Mouse (Mus musculus) heart, embryonic 10.5 days (tissue): ENCODE measurements at regions not wholly inside any gene's neighbourhood (a gene's known extent, or its start where the extent isn't known, plus 50 kb on each side); places are given as distances from the start of the nearest gene placed in this dataset.

Experiments used
- DNase-seq: peaks from one replicate; pipeline ENCODE4 v3.0.0-alpha.2; 2017; ENCODE audit warnings: low spot score
- H3K27ac ChIP-seq: fragments of 300-500 bp; sonication (generic); 2 replicates; pipeline ENCODE4 v1.5.1; 2016; ENCODE audit warnings: mild to moderate bottlenecking
- H3K27me3 ChIP-seq: fragments of 300-500 bp; sonication (generic); 2 replicates; pipeline ENCODE4 v1.6.1; 2016; ENCODE audit warnings: mild to moderate bottlenecking; ENCODE audit not compliant: poor library complexity, insufficient read depth, severe bottlenecking
- H3K36me3 ChIP-seq: fragments of 300-500 bp; sonication (generic); 2 replicates; pipeline ENCODE4 v1.6.1; 2016; ENCODE audit warnings: mild to moderate bottlenecking, moderate library complexity
- H3K4me1 ChIP-seq: fragments of 300-500 bp; sonication (generic); 2 replicates; pipeline ENCODE4 v1.6.1; 2016; ENCODE audit warnings: mild to moderate bottlenecking
- H3K4me3 ChIP-seq: fragments of 300-500 bp; sonication (generic); 2 replicates; pipeline ENCODE4 v1.5.1; 2016; ENCODE audit warnings: mild to moderate bottlenecking, moderate library complexity
- H3K9me3 ChIP-seq: fragments of 300-500 bp; sonication (generic); 2 replicates; pipeline ENCODE4 v1.6.1; 2016; ENCODE audit warnings: mild to moderate bottlenecking, moderate library complexity
- WGBS: fragments of 180-500 bp; shearing (Covaris S2); methylation state at CpG from one replicate; pipeline ENCODE4 v1.1.7; 2016; 5-methylcytosine and 5-hydroxymethylcytosine counted together

DNA sequence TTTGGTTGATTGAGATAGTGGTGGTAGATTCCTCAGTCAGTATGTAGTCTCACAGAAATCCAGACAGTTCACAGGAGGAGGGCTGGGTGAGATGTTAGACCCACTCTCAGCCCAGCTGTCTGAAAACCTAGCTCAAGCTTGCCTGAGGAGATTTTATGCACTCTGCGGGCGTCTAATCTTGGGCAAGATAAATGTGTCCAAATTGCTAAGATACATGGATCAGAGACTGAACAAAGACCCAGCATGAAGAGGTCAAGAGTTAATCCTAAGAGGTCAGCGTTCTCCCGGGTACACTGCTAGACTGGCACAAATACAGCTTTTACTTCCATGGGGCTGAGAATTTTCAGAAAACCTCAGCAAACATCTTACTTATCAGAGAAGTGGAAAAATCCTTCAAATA is 186.8 kb upstream of the Dusp10 start:
- no peak overlapping the region for H3K27ac ChIP-seq
- 23% methylated on average over 4 of the region's 4 CpGs for WGBS

DNA sequence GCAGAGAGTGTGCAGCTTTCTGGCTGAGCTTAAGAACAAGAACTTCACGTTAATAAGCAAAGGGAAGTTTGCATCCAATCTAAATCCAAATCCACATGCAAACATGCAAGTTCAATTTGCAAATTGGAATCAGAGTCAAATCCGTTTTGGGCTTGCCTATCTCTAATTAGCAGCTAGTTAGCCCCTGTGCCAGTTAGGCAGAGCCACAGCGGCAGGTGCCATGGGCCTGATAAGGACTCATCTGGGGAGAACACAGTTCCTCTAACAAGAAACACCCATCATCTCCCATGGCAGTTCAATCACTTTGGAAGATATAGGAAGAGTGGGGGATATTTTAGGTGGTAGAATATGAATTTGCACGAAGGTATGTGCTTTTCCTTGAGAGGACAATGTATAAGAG is 168.0 kb upstream of the Dusp10 start:
- Histone ChIP-seq H3K9me3 (no peaks in the 10 kb centered on the region), H3K27me3 (no peaks in the 10 kb centered on the region), H3K4me3 (no peak overlapping the region), H3K27ac (no peak overlapping the region), H3K36me3 (no peaks in the 10 kb centered on the region), H3K4me1 (no peaks in the 10 kb centered on the region)
- 60% methylated on average over 4 of the region's 4 CpGs for WGBS
- DNase-seq: no peak

More for the DNA sequence above, 186.8 kb upstream of the Dusp10 start:
- peaks cover 7% of the 10 kb centered on the region for H3K4me1 ChIP-seq
- no peaks in the 10 kb centered on the region for H3K36me3 ChIP-seq
- no peaks in the 10 kb centered on the region for H3K9me3 ChIP-seq
- DNase-seq: no peak
- no peaks in the 10 kb centered on the region for H3K27me3 ChIP-seq
- no peak overlapping the region for H3K4me3 ChIP-seq

DNA sequence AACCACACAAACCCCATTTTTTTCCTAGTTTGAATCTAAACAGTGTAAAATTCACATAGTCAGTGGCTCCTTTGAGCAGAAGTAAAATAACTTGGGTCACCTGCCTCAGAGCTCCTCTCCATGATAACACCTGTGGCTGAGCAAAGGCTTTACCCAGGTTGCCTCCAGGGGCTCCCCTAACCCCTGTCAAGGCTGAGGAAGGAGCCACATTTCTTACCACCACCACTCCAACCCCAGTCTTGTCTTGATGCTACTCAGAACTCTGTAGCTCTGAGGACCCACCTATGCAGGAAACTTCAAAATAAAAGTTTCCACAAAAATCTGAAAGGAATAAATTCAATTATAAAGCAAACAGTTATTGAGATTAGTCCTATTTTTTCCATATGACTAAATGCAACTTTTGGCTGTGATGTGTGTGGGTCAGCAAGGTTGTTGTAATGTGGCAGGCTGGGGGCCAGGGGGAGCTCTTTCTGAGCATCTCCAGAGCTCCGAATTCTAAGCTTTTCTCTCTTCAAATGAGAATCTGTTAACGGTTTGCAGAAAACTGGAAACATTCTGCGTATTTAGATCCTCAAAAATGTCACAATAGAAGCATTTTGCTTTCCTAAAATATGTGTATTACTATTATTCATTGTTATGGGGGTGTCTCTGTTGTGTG is 159.0 kb upstream of the Dusp10 start:
- no peaks in the 10 kb centered on the region for H3K27me3 ChIP-seq

DNA sequence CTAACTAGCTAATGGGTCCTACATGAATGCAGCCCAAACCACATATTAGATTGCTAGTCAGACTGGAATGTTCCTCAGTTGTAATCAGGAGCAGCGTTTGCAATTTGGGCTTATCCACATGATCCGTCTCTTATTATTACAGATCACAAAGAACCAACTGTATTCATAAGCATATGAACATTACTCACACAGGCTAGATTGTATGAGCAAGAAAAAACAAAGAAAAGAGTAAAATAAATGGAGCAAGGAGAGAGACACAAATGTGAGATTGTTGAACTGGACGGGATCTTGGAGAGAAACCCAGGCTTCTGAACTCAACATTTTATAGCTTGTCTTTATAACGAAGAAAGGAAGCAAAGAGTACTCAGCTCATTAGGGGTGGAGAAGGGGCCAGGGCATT is 148.0 kb upstream of the Dusp10 start:
- DNase-seq: no peak
- Histone ChIP-seq H3K9me3 (no peaks in the 10 kb centered on the region), H3K36me3 (no peaks in the 10 kb centered on the region), H3K27ac (no peak overlapping the region), H3K4me3 (no peak overlapping the region), H3K27me3 (no peaks in the 10 kb centered on the region), H3K4me1 (no peaks in the 10 kb centered on the region)
- WGBS: 84% methylated on average over 4 of the region's 4 CpGs

More for the DNA sequence above, 159.0 kb upstream of the Dusp10 start:
- H3K4me1 ChIP-seq: no peaks in the 10 kb centered on the region
- no peak overlapping the region for H3K4me3 ChIP-seq
- no peak for DNase-seq
- H3K36me3 ChIP-seq: no peaks in the 10 kb centered on the region
- 77% methylated on average over 3 of the region's 3 CpGs for WGBS
- H3K9me3 ChIP-seq: no peaks in the 10 kb centered on the region
- H3K27ac ChIP-seq: no peak overlapping the region

DNA sequence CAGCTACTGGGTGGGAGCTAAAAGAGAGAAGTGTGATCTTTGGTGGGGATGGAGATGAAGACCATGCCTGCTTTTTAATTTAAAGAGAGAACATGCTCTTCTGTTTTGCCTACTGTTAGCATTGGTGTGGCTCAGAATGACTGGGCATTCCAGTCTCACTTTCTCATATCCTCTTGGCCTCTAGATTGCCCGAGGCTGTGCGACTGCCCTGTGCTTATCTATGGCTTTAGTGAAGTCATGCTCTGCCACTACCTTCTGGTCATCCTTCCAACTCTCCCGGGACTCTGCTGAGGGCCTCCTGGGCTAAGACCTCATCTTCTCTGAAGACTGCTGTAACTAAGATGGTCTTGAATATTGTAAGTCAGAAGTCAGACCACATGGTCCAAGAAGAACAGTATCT is 147.5 kb upstream of the Dusp10 start:
- 65% methylated on average over 3 of the region's 3 CpGs for WGBS
- no peaks in the 10 kb centered on the region for H3K9me3 ChIP-seq
- no peaks in the 10 kb centered on the region for H3K4me1 ChIP-seq
- no peak overlapping the region for H3K27ac ChIP-seq
- no peaks in the 10 kb centered on the region for H3K27me3 ChIP-seq
- H3K4me3 ChIP-seq: no peak overlapping the region
- no peak for DNase-seq
- H3K36me3 ChIP-seq: no peaks in the 10 kb centered on the region

DNA sequence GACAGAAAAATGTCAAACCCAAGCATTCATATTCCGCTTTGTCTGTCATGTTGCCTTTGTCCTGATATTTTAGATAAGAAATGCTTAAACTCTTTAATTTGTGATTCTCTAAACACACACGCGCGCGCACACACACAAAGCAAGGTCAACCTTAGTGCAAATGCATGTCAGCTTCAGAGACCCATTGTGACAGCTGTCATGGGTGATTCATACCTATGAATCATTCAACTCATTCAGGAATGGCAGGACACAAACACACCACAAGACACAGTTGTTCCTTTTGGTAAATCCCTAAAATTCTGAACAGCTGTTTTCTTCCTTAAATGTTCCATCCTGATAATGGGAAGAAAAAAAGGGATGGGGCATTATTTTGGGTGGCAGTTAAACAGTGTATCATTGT is 144.1 kb upstream of the Dusp10 start:
- Histone ChIP-seq H3K36me3 (no peaks in the 10 kb centered on the region), H3K27ac (no peak overlapping the region), H3K4me3 (no peak overlapping the region), H3K27me3 (no peaks in the 10 kb centered on the region), H3K4me1 (no peaks in the 10 kb centered on the region), H3K9me3 (no peaks in the 10 kb centered on the region)
- DNase-seq: no peak
- 95% methylated on average over 5 of the region's 5 CpGs for WGBS

DNA sequence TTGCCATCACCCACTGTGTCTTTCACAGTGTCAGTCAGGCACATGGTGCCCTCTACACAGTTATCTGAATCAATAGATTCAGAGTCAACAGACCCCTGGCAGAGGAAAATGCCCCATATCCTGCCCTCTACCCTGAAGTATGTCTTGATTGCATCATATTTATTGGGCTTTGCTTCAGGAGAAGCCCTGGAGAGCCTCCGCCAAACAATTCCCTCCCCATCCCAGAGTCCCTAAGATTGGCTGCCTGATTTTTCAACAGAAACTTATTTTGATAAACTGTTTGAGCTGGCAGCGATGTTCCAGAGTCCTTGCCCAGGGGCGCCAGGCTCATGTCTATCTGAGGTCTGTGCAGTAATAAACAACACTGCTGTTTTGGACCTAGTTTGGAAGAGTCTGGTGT is 117.2 kb upstream of the Dusp10 start:
- Histone ChIP-seq H3K4me1 (no peaks in the 10 kb centered on the region), H3K27ac (no peak overlapping the region), H3K36me3 (no peaks in the 10 kb centered on the region), H3K9me3 (no peaks in the 10 kb centered on the region), H3K27me3 (no peaks in the 10 kb centered on the region), H3K4me3 (no peak overlapping the region)
- WGBS: 86% methylated on average over 3 of the region's 3 CpGs
- no peak for DNase-seq

DNA sequence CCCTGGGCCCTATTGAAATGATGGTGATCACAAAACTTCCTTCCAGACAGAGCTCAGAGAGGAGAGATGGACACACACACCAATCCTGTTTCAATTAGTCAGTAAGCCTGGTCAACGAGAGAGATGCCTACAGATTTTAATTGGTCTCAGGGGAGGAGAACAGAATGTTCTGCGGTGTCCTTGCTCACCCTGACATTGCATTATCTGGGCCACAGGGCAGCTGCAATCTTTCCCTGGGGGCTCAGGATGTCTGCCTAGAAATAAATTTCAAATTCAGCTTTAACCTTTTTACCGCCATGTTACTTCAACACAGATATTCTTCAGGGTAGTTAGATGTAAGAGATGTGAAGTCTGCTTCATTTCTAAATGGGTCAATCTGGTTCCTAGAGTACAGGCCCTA is 115.0 kb upstream of the Dusp10 start:
- no peaks in the 10 kb centered on the region for H3K4me1 ChIP-seq

DNA sequence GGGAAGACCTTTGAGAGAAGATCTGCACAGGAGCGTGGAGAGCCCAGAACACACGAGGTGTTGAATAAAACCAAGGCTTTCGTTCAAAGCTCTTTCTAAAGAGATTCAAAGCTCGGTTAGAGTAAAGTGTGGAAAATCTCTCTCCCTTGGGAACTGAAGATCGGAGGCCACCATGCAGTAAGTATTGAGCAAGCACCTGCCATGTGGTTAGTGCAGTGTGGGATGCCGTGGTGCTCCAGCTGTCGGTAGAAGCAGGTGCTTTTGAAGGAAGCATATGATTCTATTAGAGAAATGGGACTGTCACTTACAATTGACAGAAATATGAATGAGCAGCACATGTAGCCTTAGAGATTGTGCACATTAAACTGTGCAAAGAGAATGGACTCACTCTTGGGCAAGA is 108.5 kb upstream of the Dusp10 start:
- Histone ChIP-seq H3K4me1 (no peaks in the 10 kb centered on the region), H3K4me3 (no peak overlapping the region), H3K27ac (no peak overlapping the region), H3K36me3 (no peaks in the 10 kb centered on the region), H3K9me3 (no peaks in the 10 kb centered on the region), H3K27me3 (no peaks in the 10 kb centered on the region)
- 85% methylated on average over 7 of the region's 7 CpGs for WGBS
- DNase-seq: no peak

More for the DNA sequence above, 115.0 kb upstream of the Dusp10 start:
- H3K36me3 ChIP-seq: no peaks in the 10 kb centered on the region
- no peak overlapping the region for H3K27ac ChIP-seq
- 83% methylated on average over 3 of the region's 3 CpGs for WGBS
- no peak overlapping the region for H3K4me3 ChIP-seq
- no peaks in the 10 kb centered on the region for H3K27me3 ChIP-seq
- no peaks in the 10 kb centered on the region for H3K9me3 ChIP-seq
- no peak for DNase-seq

DNA sequence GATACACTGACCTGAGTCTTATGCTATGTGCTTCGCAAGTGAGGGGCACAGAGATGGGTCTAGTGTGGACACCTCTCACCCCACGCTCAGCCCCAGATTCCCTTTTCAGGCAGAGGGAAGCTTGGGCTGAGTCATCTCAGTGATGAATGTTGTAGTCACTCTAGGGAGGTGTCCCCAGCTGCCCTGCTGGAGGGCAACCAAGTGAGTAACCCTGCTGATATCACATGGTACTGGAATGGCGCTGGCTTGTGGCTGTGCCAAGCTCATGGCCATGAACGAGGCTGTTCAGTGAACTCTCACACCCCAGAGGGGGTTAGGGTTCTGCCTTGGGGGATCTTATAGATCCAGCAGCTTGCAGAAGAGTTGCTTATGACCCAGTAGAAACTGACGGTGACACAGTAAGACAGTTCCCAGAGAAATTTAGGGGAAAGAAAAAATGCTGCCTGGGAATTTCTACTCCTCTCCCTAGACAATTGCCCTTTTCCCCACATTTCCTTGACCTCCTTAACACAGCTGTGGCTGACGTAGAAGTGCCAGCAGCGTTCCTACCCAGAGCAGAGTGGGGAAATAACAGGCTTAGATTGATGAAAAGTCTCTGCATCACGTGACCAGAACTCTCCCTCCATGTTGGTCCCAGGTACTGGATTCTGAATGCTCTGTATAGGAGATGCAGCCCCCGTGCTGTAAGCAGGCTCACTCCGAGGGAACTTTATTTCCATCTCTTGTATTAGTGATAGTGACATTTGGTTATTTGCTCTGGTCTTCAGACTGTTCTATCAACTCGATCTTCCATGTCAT is 107.6 kb upstream of the Dusp10 start:
- no peak for DNase-seq
- no peaks in the 10 kb centered on the region for H3K4me1 ChIP-seq
- no peak overlapping the region for H3K4me3 ChIP-seq
- no peaks in the 10 kb centered on the region for H3K9me3 ChIP-seq
- 79% methylated on average over 11 of the region's 11 CpGs for WGBS
- H3K27ac ChIP-seq: no peak overlapping the region
- H3K36me3 ChIP-seq: no peaks in the 10 kb centered on the region
- H3K27me3 ChIP-seq: no peaks in the 10 kb centered on the region

DNA sequence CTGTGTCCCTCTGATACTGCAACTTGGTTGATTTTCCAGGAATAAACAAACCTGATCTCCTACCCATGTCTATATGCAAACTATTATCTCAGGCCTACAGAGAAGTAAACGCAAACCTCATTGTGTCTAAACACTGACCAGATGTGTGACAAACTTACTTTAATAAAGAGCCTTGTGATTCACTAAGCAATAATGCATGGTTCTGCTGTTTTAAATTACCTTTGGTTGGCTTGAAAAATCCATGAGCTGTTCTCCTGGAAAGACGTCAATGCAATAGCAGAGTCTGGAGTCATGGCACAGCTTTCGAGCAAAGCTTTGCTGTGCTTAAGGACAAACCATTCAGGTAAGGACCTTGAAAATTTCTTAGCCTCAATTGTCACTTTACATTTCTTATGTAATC is 95.4 kb upstream of the Dusp10 start:
- Histone ChIP-seq H3K4me3 (no peak overlapping the region), H3K4me1 (no peaks in the 10 kb centered on the region), H3K36me3 (no peaks in the 10 kb centered on the region), H3K27me3 (no peaks in the 10 kb centered on the region), H3K9me3 (no peaks in the 10 kb centered on the region), H3K27ac (no peak overlapping the region)
- WGBS: 89% methylated on average over 3 of the region's 3 CpGs
- DNase-seq: no peak

DNA sequence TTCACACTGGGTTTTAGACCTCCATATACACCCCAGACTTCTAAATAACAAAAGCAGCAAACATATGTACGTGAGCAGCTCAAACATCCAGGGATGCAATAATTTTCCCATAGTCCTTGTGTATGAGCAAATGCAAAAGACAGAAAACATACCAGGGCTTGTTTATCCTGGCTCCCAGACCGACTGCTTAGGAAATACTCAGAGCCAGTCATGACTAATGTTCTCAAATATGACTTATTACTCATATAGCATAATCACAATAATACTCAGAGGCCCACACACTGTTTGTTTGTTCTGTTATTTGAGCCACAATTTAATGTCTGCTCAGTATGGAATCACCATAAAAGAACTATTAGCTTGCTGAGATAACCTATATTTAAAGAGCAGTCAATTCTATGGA is 91.8 kb upstream of the Dusp10 start:
- no peak for DNase-seq
- Histone ChIP-seq H3K27ac (no peak overlapping the region), H3K36me3 (no peaks in the 10 kb centered on the region), H3K4me3 (no peak overlapping the region), H3K27me3 (no peaks in the 10 kb centered on the region), H3K9me3 (no peaks in the 10 kb centered on the region), H3K4me1 (no peaks in the 10 kb centered on the region)
- WGBS: 72% methylated on average over 2 of the region's 2 CpGs

DNA sequence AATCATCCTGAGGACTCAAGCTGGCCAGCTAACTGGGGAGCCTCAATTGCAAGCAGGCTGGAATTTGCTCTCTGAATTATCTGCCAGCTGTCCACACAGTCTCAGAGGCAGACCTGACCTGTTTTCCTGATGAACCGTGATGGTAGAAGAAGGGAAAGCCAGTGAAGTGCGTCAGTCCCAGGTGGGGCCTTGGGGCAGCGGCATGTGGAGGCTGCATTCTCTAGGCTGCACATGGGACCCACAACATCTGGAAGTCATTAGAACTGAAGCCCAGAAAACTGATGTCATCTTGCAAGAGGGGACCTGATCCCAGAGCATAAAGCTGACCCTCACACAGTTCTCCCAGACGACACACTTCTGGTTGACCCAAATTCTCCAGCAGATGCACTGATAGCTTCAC is 84.6 kb upstream of the Dusp10 start:
- H3K27me3 ChIP-seq: peaks cover 5% of the 10 kb centered on the region; the same call in 1 of the 2 replicates
- H3K36me3 ChIP-seq: no peaks in the 10 kb centered on the region
- DNase-seq: no peak
- H3K4me1 ChIP-seq: no peaks in the 10 kb centered on the region
- no peak overlapping the region for H3K4me3 ChIP-seq
- H3K27ac ChIP-seq: no peak overlapping the region
- 65% methylated on average over 4 of the region's 4 CpGs for WGBS
- no peaks in the 10 kb centered on the region for H3K9me3 ChIP-seq
